ENCODE assay signal across 8 mouse cellular contexts in genomic region chr11:108425592-108425921, GRCm38 (mm10). TPM values are rescaled to one million over a fixed set of nuclear protein-coding genes. Genes with fewer than 3 reads are reported as not detected.
DNase-seq lines count a peak whose midpoint lies in the region; ATAC-seq and TF ChIP-seq lines count a peak whose summit lies in the region.

No protein-coding gene starts in this region.

- H3K4me2 ChIP-seq in forebrain, embryonic 16.5 days (ENCODE audit: low read length): peak overlapping the region; percentile 83
- peak overlapping the region; percentile 70 for H3K4me2 ChIP-seq in stomach, embryonic 16.5 days (ENCODE audit: low read depth, low read length)

- WGBS in forebrain, embryonic 16.5 days: 2% methylated on average over 14 of the region's 14 CpGs
- 13% methylated on average over 14 of the region's 14 CpGs for WGBS in liver, adult 2 months
- 8% methylated on average over 14 of the region's 14 CpGs for WGBS in stomach, embryonic 16.5 days

- H3K36me3 ChIP-seq in forebrain, embryonic 16.5 days (ENCODE audit: control insufficient read depth, insufficient read depth): no peaks in the 10 kb centered on the region
- H3K36me3 ChIP-seq in liver, adult 2 months (ENCODE audit: control insufficient read depth, insufficient read depth, low read length): no peaks in the 10 kb centered on the region
- H3K36me3 ChIP-seq in stomach, embryonic 16.5 days (ENCODE audit: control insufficient read depth, insufficient read depth, low read length): no peaks in the 10 kb centered on the region

- no peaks in the 10 kb centered on the region for H3K79me2 ChIP-seq in liver, adult 2 months (ENCODE audit: control insufficient read depth, insufficient read depth, low read length)

- peak overlapping the region; percentile 73 for H3K9ac ChIP-seq in forebrain, embryonic 16.5 days (replicated peaks; ENCODE audit: low read depth, low read length)
- peak overlapping the region; percentile 60 for H3K9ac ChIP-seq in liver, adult 2 months (ENCODE audit: low read depth, low read length)
- peak overlapping the region; percentile 79 for H3K9ac ChIP-seq in stomach, embryonic 16.5 days (ENCODE audit: low read length)

- TF ChIP-seq POLR2A in bone marrow macrophage, adult 2 months (IDR thresholded peaks at IDR 0.05; ENCODE audit: borderline replicate concordance, low read depth, low read length): no peak
- no peak for TF ChIP-seq POLR2A in liver, adult 2 months (IDR thresholded peaks at IDR 0.05; ENCODE audit: extremely low read depth, insufficient read depth, low read length)

- H3K27me3 ChIP-seq in forebrain, embryonic 16.5 days (replicated peaks; ENCODE audit: control insufficient read depth, insufficient read depth, low read length): no peaks in the 10 kb centered on the region
- H3K27me3 ChIP-seq in liver, adult 2 months (ENCODE audit: control insufficient read depth, insufficient read depth, low read length): no peaks in the 10 kb centered on the region
- no peaks in the 10 kb centered on the region for H3K27me3 ChIP-seq in stomach, embryonic 16.5 days (ENCODE audit: control insufficient read depth, insufficient read depth, low read length)

- ATAC-seq in forebrain, embryonic 16.5 days: peak; percentile 3; the same call in 1 of the 2 replicates
- ATAC-seq in stomach, embryonic 16.5 days (ENCODE audit: insufficient read depth, low FRiP score): 0 out of 2 replicates have a peak, but pooled peaks have one; percentile 10

- peak; percentile 22 for DNase-seq in kidney, adult 9 months
- no peak for DNase-seq in kidney, postnatal 10 days
- DNase-seq in liver, adult 2 months (ENCODE audit: extremely low read depth, low read depth, low spot score): peak; percentile 19
- no peak for DNase-seq in spleen, adult 12 weeks (ENCODE audit: low spot score)
- no peak for DNase-seq in urinary bladder, adult 18-20 months (ENCODE audit: low spot score in 2 of 2)

- no peak for TF ChIP-seq CTCF in bone marrow macrophage, adult 2 months (IDR thresholded peaks at IDR 0.05; ENCODE audit: low read depth, low read length)
- TF ChIP-seq CTCF in liver, adult 2 months (IDR thresholded peaks at IDR 0.05; ENCODE audit: low read depth, low read length): no peak

- H3K9me3 ChIP-seq in forebrain, embryonic 16.5 days (ENCODE audit: control insufficient read depth, low read length): no peaks in the 10 kb centered on the region
- H3K9me3 ChIP-seq in stomach, embryonic 16.5 days (replicated peaks; ENCODE audit: control insufficient read depth, low read length): no peaks in the 10 kb centered on the region

- H3K4me1 ChIP-seq in bone marrow macrophage, adult 2 months (ENCODE audit: control insufficient read depth, insufficient read depth, low read length): no peaks in the 10 kb centered on the region
- H3K4me1 ChIP-seq in forebrain, embryonic 16.5 days (replicated peaks; ENCODE audit: control insufficient read depth, insufficient read depth, low read length): peaks cover 17% of the 10 kb centered on the region
- no peaks in the 10 kb centered on the region for H3K4me1 ChIP-seq in liver, adult 2 months (ENCODE audit: control insufficient read depth, insufficient read depth, low read length)
- H3K4me1 ChIP-seq in stomach, embryonic 16.5 days (ENCODE audit: control insufficient read depth, insufficient read depth, low read length): peaks cover 9% of the 10 kb centered on the region

- no peak overlapping the region for H3K27ac ChIP-seq in bone marrow macrophage, adult 2 months (ENCODE audit: insufficient read depth, low read depth, low read length)
- H3K27ac ChIP-seq in forebrain, embryonic 16.5 days (ENCODE audit: low read length): no peak overlapping the region
- H3K27ac ChIP-seq in liver, adult 2 months (replicated peaks; ENCODE audit: insufficient read depth, low read depth, low read length): no peak overlapping the region
- no peak overlapping the region for H3K27ac ChIP-seq in stomach, embryonic 16.5 days (ENCODE audit: low read length)

- H3K4me3 ChIP-seq in bone marrow macrophage, adult 2 months (ENCODE audit: insufficient read depth, low read length): peak overlapping the region; percentile 60
- peak overlapping the region; percentile 67 for H3K4me3 ChIP-seq in forebrain, embryonic 16.5 days (replicated peaks; ENCODE audit: low read length)
- peak overlapping the region; percentile 60 for H3K4me3 ChIP-seq in liver, adult 2 months (ENCODE audit: insufficient read depth, low read depth, low read length)
- H3K4me3 ChIP-seq in stomach, embryonic 16.5 days (replicated peaks; ENCODE audit: low read length): peak overlapping the region; percentile 57

RNA-seq across cellular contexts. Expression of gene Cep112, which starts 0.6 kb away (rescaled TPM):
- polyA plus RNA-seq in bone marrow macrophage, adult 2 months (2012; ENCODE audit: insufficient read depth, insufficient read length, missing spikeins): 4.3 and 5.0 TPM in 2 replicates
- polyA plus RNA-seq in forebrain, embryonic 16.5 days (2015; fragmentation: Nextera tagmentation; extraction: Ambion mirVana): 11.0 and 14.2 TPM in 2 replicates
- 0.65 and 0.81 TPM in 2 replicates for total RNA-seq in liver, adult 2 months (2014; rRNA removed)
- polyA plus RNA-seq in liver, adult 2 months (2012; rRNA removed): 0.21 TPM in 1 of 2 replicates, not detected in the other
- polyA plus RNA-seq in stomach, embryonic 16.5 days (2015; fragmentation: Nextera tagmentation; extraction: Ambion mirVana): 9.9 TPM in 2 replicates

Comparison
In these comparisons a context has a peak if more than half of its experiments do, and no peak if none do; other contexts are left out.
1. DNase-seq: peak in kidney, adult 9 months (single experiment) and liver, adult 2 months (single experiment); none in kidney, postnatal 10 days (single experiment), spleen, adult 12 weeks (single experiment) and urinary bladder, adult 18-20 months (0 of 2).
2. Peak in every context shown above with its lines, with median percentiles within 50 percentile points of each other: H3K4me3 ChIP-seq and H3K9ac ChIP-seq.